Mouse (Mus musculus) brown adipose tissue, adult 24 weeks (tissue): ENCODE results near the gene Espl1. TPM values are rescaled to one million over a fixed set of nuclear protein-coding genes. Genes with fewer than 3 reads are reported as not detected.

Experiments
- H3K27ac ChIP-seq: fragments of 200-500 bp; replicated peaks from 2 replicates; pipeline ENCODE4 v1.5.1; 2012; ENCODE audit warnings: low read depth, mild to moderate bottlenecking, low read length
- H3K4me1 ChIP-seq: fragments of 200-500 bp; 2 replicates; pipeline ENCODE4 v1.6.1; 2012; ENCODE audit warnings: low read length, mixed read lengths; ENCODE audit not compliant: control insufficient read depth, insufficient read depth, insufficient read length
- H3K4me3 ChIP-seq: fragments of 200-500 bp; 2 replicates; pipeline ENCODE4 v1.5.1; 2012; ENCODE audit warnings: low read depth, mild to moderate bottlenecking, low read length, moderate library complexity; ENCODE audit not compliant: insufficient read depth
- polyA plus RNA-seq: library from polyadenylated mRNA; stranded (reverse); fragments of >200 nt; gene quantifications from 2 replicates; pipeline ENCODE4 v1.2.4, GENCODE M21; 2012; ENCODE audit not compliant: missing spikeins, insufficient read depth, insufficient read length

Gene Espl1
- polyA plus RNA-seq, 1 experiment: 1.5 TPM

DNA sequence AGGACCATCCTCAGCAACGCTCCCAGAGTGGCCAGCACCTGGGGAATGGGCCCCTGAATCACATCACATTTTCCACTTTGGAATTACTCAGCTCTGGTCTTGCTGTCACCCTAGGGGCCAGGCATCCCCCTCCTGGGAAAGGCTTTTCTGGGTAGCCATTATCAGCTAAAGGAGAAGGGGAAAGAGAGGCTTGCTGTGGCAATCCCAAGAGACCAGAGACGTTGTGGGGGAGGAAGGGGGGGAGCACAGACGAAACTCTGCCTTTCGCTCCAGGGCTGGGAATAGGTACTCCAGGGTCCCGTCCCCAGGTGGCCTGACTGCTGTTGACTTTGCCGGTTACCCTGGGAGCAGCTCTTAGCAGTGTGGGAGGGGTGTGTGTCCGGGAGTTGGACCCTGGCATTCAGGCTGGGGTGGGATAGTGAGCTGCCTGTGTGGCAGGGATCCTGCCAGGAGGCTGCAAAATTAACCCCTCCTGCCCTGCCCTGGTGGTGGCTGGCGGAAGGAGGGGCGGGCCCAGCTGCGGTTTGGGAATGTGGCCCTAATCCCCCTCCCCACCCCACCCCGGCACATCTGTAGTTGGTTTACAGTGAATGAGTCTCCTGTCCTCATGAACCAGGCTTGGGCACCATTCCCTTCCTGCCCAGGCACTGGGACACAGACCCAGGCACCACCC is 37.3 kb upstream of the Espl1 start:
- no peak overlapping the region for H3K4me3 ChIP-seq
- no peaks in the 10 kb centered on the region; the same call in 1 of the 2 replicates for H3K4me1 ChIP-seq
- no peak overlapping the region for H3K27ac ChIP-seq

- no peak overlapping the region for H3K27ac ChIP-seq
Measured at GRCm38 (mm10) chr15:102262582-102262981, 33.5 kb upstream of the Espl1 start.

GRCm38 (mm10) chr15:102263037-102263436 is 33.0 kb upstream of the Espl1 start:
- H3K4me3 ChIP-seq: no peak overlapping the region
- no peak overlapping the region for H3K27ac ChIP-seq
- H3K4me1 ChIP-seq: no peaks in the 10 kb centered on the region

More at GRCm38 (mm10) chr15:102262582-102262981, 33.5 kb upstream of the Espl1 start:
- H3K4me1 ChIP-seq: no peaks in the 10 kb centered on the region; the same call in 1 of the 2 replicates
- H3K4me3 ChIP-seq: no peak overlapping the region

- no peak overlapping the region for H3K4me3 ChIP-seq
- H3K4me1 ChIP-seq: no peaks in the 10 kb centered on the region
- no peak overlapping the region for H3K27ac ChIP-seq
Measured at GRCm38 (mm10) chr15:102265548-102265947, 30.5 kb upstream of the Espl1 start.

- H3K4me3 ChIP-seq: no peak within 1 kb of the TSS
- H3K4me1 ChIP-seq: no peaks in the 10 kb centered on the region; the same call in 1 of the 2 replicates
- no peak within 1 kb of the TSS for H3K27ac ChIP-seq
Measured at GRCm38 (mm10) chr15:102270274-102270960, 25.6 kb upstream of the Espl1 start, which contains the start of gene Gm9918. Gm9918 (plus strand) TSS chr15:102270563.

GRCm38 (mm10) chr15:102271441-102271840 is 24.6 kb upstream of the Espl1 start:
- Histone ChIP-seq H3K4me3 (no peak overlapping the region), H3K27ac (no peak overlapping the region), H3K4me1 (no peaks in the 10 kb centered on the region; the same call in 1 of the 2 replicates)

GRCm38 (mm10) chr15:102273982-102274716 is 21.9 kb upstream of the Espl1 start:
- Histone ChIP-seq H3K4me1 (no peaks in the 10 kb centered on the region; the same call in 1 of the 2 replicates), H3K4me3 (no peak overlapping the region), H3K27ac (no peak overlapping the region)

GRCm38 (mm10) chr15:102278726-102279091 is 17.4 kb upstream of the Espl1 start:
- peak overlapping the region; percentile 90 for H3K27ac ChIP-seq

GRCm38 (mm10) chr15:102279092-102279782 is 16.8 kb upstream of the Espl1 start, which contains the start of gene Mfsd5:
Mfsd5 (plus strand) TSS chr15:102279454.
- Histone ChIP-seq H3K4me3 (peak within 1 kb of the TSS; percentile 100), H3K27ac (peak within 1 kb of the TSS; percentile 90), H3K4me1 (peaks cover 7% of the 10 kb centered on the region)

More at GRCm38 (mm10) chr15:102278726-102279091, 17.4 kb upstream of the Espl1 start:
- H3K4me3 ChIP-seq: peak overlapping the region; percentile 92
- H3K4me1 ChIP-seq: peaks cover 7% of the 10 kb centered on the region

GRCm38 (mm10) chr15:102279783-102280520 is 16.1 kb upstream of the Espl1 start:
- Histone ChIP-seq H3K4me3 (peak overlapping the region; percentile 100), H3K27ac (peak overlapping the region; percentile 89), H3K4me1 (peaks cover 7% of the 10 kb centered on the region)

DNA sequence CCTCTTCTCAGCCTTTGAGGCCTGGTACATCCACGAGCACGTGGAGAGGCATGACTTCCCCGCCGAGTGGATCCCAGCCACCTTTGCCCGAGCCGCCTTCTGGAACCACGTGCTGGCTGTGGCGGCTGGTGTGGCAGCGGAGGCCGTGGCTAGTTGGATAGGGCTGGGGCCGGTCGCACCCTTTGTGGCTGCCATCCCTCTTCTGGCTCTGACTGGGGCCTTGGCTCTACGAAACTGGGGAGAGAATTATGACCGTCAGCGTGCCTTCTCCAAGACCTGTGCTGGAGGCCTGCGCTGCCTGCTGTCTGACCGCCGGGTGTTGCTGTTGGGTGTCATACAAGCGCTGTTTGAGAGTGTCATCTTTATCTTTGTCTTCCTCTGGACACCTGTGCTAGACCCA is 15.4 kb upstream of the Espl1 start:
- H3K27ac ChIP-seq: no peak overlapping the region
- H3K4me3 ChIP-seq: peak overlapping the region; percentile 100
- H3K4me1 ChIP-seq: peaks cover 7% of the 10 kb centered on the region

GRCm38 (mm10) chr15:102282463-102283292 is 13.4 kb upstream of the Espl1 start:
- Histone ChIP-seq H3K4me3 (no peak overlapping the region), H3K4me1 (peaks cover 7% of the 10 kb centered on the region), H3K27ac (no peak overlapping the region)

DNA sequence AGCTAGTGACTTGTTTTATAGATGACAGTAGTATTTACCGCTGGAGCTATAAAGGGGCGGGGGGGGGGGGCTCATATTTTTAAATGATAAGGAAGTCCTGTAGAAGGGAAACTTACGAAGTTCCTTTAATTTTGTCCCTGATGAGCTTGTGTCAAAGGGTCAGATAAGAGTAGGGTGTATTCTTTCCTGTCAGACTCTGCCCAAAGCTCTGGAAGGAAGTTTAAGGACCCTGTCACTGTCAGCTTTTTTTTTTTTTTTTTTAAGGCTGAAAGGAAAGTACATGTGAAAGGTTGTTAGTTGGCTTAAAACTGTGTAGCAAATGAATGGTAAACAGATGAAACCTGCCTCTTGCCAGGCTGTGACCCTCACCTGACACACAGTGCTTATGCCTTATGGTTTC is 12.4 kb upstream of the Espl1 start:
- no peak overlapping the region for H3K4me3 ChIP-seq
- H3K27ac ChIP-seq: no peak overlapping the region
- H3K4me1 ChIP-seq: peaks cover 7% of the 10 kb centered on the region
